Mouse (Mus musculus): ENCODE data around the gene Vapa. TPM values are rescaled to one million over a fixed set of nuclear protein-coding genes. Genes with fewer than 3 reads are reported as not detected.
"Not testable (repeated sequence)": the region's sequence is repeated elsewhere in the genome, so short reads cannot be mapped to it uniquely, and the experiment has no call there.

Gene Vapa
- polyA plus RNA-seq, 1 experiment from 2014 or later, result 174 TPM

- Histone ChIP-seq H3K4me2 (ENCODE audit: low read depth, low read length) (no peak overlapping the region), H3K9me3 (ENCODE audit: control insufficient read depth, low read length) (no peaks in the 10 kb centered on the region), H3K36me3 (ENCODE audit: control insufficient read depth, insufficient read depth, low read length) (no peaks in the 10 kb centered on the region), H3K4me3 (ENCODE audit: low read length) (no peak overlapping the region), H3K9ac (ENCODE audit: low read length) (no peak overlapping the region), H3K27me3 (ENCODE audit: control insufficient read depth, insufficient read depth, low read depth, low read length) (no peaks in the 10 kb centered on the region), H3K4me1 (replicated peaks; ENCODE audit: control insufficient read depth, insufficient read depth, low read length) (no peaks in the 10 kb centered on the region), H3K27ac (ENCODE audit: low read length) (no peak overlapping the region)
- ATAC-seq (ENCODE audit: low read depth), result no peak
- WGBS, result 65% methylated on average over 6 of the region's 6 CpGs
Observed at GRCm38 (mm10) chr17:65629943-65630342, 16.6 kb upstream of the Vapa start.

GRCm38 (mm10) chr17:65628823-65629532 lies 15.6 kb upstream of the Vapa start:
- not testable (repeated sequence) for H3K4me1 ChIP-seq (replicated peaks; ENCODE audit: control insufficient read depth, insufficient read depth, low read length); H3K4me2 ChIP-seq (ENCODE audit: low read depth, low read length); H3K4me3 ChIP-seq (ENCODE audit: low read length); H3K36me3 ChIP-seq (ENCODE audit: control insufficient read depth, insufficient read depth, low read length); H3K27ac ChIP-seq (ENCODE audit: low read length); H3K9me3 ChIP-seq (ENCODE audit: control insufficient read depth, low read length); H3K9ac ChIP-seq (ENCODE audit: low read length); ATAC-seq (ENCODE audit: low read depth); H3K27me3 ChIP-seq (ENCODE audit: control insufficient read depth, insufficient read depth, low read depth, low read length)
- 63% methylated on average over 13 of the region's 13 CpGs for WGBS

GRCm38 (mm10) chr17:65626301-65626700 lies 12.9 kb upstream of the Vapa start:
- Histone ChIP-seq H3K4me1 (replicated peaks; ENCODE audit: control insufficient read depth, insufficient read depth, low read length) (no peaks in the 10 kb centered on the region), H3K27me3 (ENCODE audit: control insufficient read depth, insufficient read depth, low read depth, low read length) (no peaks in the 10 kb centered on the region), H3K9me3 (ENCODE audit: control insufficient read depth, low read length) (no peaks in the 10 kb centered on the region; the same call in 1 of the 2 replicates), H3K27ac (ENCODE audit: low read length) (no peak overlapping the region), H3K4me3 (ENCODE audit: low read length) (no peak overlapping the region), H3K9ac (ENCODE audit: low read length) (no peak overlapping the region), H3K4me2 (ENCODE audit: low read depth, low read length) (no peak overlapping the region), H3K36me3 (ENCODE audit: control insufficient read depth, insufficient read depth, low read length) (no peaks in the 10 kb centered on the region)
- no peak for ATAC-seq (ENCODE audit: low read depth)
- 87% methylated on average over 6 of the region's 6 CpGs for WGBS

- no peak for ATAC-seq (ENCODE audit: low read depth)
- Histone ChIP-seq H3K4me1 (replicated peaks; ENCODE audit: control insufficient read depth, insufficient read depth, low read length) (no peaks in the 10 kb centered on the region), H3K4me3 (ENCODE audit: low read length) (no peak overlapping the region), H3K36me3 (ENCODE audit: control insufficient read depth, insufficient read depth, low read length) (no peaks in the 10 kb centered on the region), H3K27ac (ENCODE audit: low read length) (no peak overlapping the region), H3K27me3 (ENCODE audit: control insufficient read depth, insufficient read depth, low read depth, low read length) (no peaks in the 10 kb centered on the region), H3K9me3 (ENCODE audit: control insufficient read depth, low read length) (no peaks in the 10 kb centered on the region; the same call in 1 of the 2 replicates), H3K4me2 (ENCODE audit: low read depth, low read length) (no peak overlapping the region), H3K9ac (ENCODE audit: low read length) (no peak overlapping the region)
- 77% methylated on average over 6 of the region's 6 CpGs for WGBS
Observed at GRCm38 (mm10) chr17:65625563-65625962, 12.2 kb upstream of the Vapa start.

GRCm38 (mm10) chr17:65623130-65623529 lies 9.8 kb upstream of the Vapa start:
- H3K4me1 ChIP-seq (replicated peaks; ENCODE audit: control insufficient read depth, insufficient read depth, low read length), result no peaks in the 10 kb centered on the region
- no peak overlapping the region for H3K27ac ChIP-seq (ENCODE audit: low read length)
- no peaks in the 10 kb centered on the region; the same call in 1 of the 2 replicates for H3K9me3 ChIP-seq (ENCODE audit: control insufficient read depth, low read length)
- H3K9ac ChIP-seq (ENCODE audit: low read length), result no peak overlapping the region
- no peak overlapping the region for H3K4me2 ChIP-seq (ENCODE audit: low read depth, low read length)
- H3K36me3 ChIP-seq (ENCODE audit: control insufficient read depth, insufficient read depth, low read length), result no peaks in the 10 kb centered on the region
- ATAC-seq (ENCODE audit: low read depth), result no peak
- H3K27me3 ChIP-seq (ENCODE audit: control insufficient read depth, insufficient read depth, low read depth, low read length), result no peaks in the 10 kb centered on the region
- H3K4me3 ChIP-seq (ENCODE audit: low read length), result no peak overlapping the region

GRCm38 (mm10) chr17:65618431-65618830 lies 5.1 kb upstream of the Vapa start:
- H3K4me3 ChIP-seq (ENCODE audit: low read length), result no peak overlapping the region
- no peaks in the 10 kb centered on the region for H3K27me3 ChIP-seq (ENCODE audit: control insufficient read depth, insufficient read depth, low read depth, low read length)
- H3K4me1 ChIP-seq (replicated peaks; ENCODE audit: control insufficient read depth, insufficient read depth, low read length), result no peaks in the 10 kb centered on the region
- no peaks in the 10 kb centered on the region for H3K36me3 ChIP-seq (ENCODE audit: control insufficient read depth, insufficient read depth, low read length)
- H3K4me2 ChIP-seq (ENCODE audit: low read depth, low read length), result no peak overlapping the region
- no peak overlapping the region for H3K27ac ChIP-seq (ENCODE audit: low read length)
- WGBS, result 86% methylated on average over 2 of the region's 2 CpGs
- no peak for ATAC-seq (ENCODE audit: low read depth)
- no peak overlapping the region for H3K9ac ChIP-seq (ENCODE audit: low read length)
- no peaks in the 10 kb centered on the region for H3K9me3 ChIP-seq (ENCODE audit: control insufficient read depth, low read length)

- 38% methylated on average over 3 of the region's 3 CpGs for WGBS
- H3K9ac ChIP-seq (ENCODE audit: low read length), result no peak overlapping the region
- no peaks in the 10 kb centered on the region for H3K36me3 ChIP-seq (ENCODE audit: control insufficient read depth, insufficient read depth, low read length)
- no peak for ATAC-seq (ENCODE audit: low read depth)
- no peak overlapping the region for H3K4me3 ChIP-seq (ENCODE audit: low read length)
- H3K27me3 ChIP-seq (ENCODE audit: control insufficient read depth, insufficient read depth, low read depth, low read length), result no peaks in the 10 kb centered on the region
- no peak overlapping the region for H3K4me2 ChIP-seq (ENCODE audit: low read depth, low read length)
- H3K27ac ChIP-seq (ENCODE audit: low read length), result no peak overlapping the region
- no peaks in the 10 kb centered on the region for H3K9me3 ChIP-seq (ENCODE audit: control insufficient read depth, low read length)
- peaks cover 5% of the 10 kb centered on the region; the same call in 1 of the 2 replicates for H3K4me1 ChIP-seq (replicated peaks; ENCODE audit: control insufficient read depth, insufficient read depth, low read length)
Observed at GRCm38 (mm10) chr17:65615678-65616077, 2.3 kb upstream of the Vapa start.

GRCm38 (mm10) chr17:65614431-65614830 lies 1.1 kb upstream of the Vapa start:
- Histone ChIP-seq H3K4me2 (ENCODE audit: low read depth, low read length) (peak overlapping the region; percentile 78), H3K36me3 (ENCODE audit: control insufficient read depth, insufficient read depth, low read length) (0 out of 2 replicates have a peak, but pooled peaks cover under 1% of the 10 kb centered on the region), H3K4me3 (ENCODE audit: low read length) (peak overlapping the region; percentile 66), H3K9me3 (ENCODE audit: control insufficient read depth, low read length) (no peaks in the 10 kb centered on the region), H3K27ac (ENCODE audit: low read length) (peak overlapping the region; percentile 100), H3K27me3 (ENCODE audit: control insufficient read depth, insufficient read depth, low read depth, low read length) (no peaks in the 10 kb centered on the region), H3K9ac (ENCODE audit: low read length) (peak overlapping the region; percentile 99), H3K4me1 (replicated peaks; ENCODE audit: control insufficient read depth, insufficient read depth, low read length) (peaks cover 13% of the 10 kb centered on the region)
- ATAC-seq (ENCODE audit: low read depth), result no peak
- WGBS, result 0% methylated on average over 9 of the region's 9 CpGs

- Histone ChIP-seq H3K36me3 (ENCODE audit: control insufficient read depth, insufficient read depth, low read length) (0 out of 2 replicates have a peak, but pooled peaks cover 3% of the 10 kb centered on the region), H3K4me3 (ENCODE audit: low read length) (peak overlapping the region; percentile 66), H3K4me2 (ENCODE audit: low read depth, low read length) (peak overlapping the region; percentile 75), H3K9ac (ENCODE audit: low read length) (peak overlapping the region; percentile 99), H3K27ac (ENCODE audit: low read length) (peak overlapping the region; percentile 100), H3K4me1 (replicated peaks; ENCODE audit: control insufficient read depth, insufficient read depth, low read length) (peaks cover 22% of the 10 kb centered on the region), H3K27me3 (ENCODE audit: control insufficient read depth, insufficient read depth, low read depth, low read length) (no peaks in the 10 kb centered on the region), H3K9me3 (ENCODE audit: control insufficient read depth, low read length) (no peaks in the 10 kb centered on the region)
- WGBS, result 1% methylated on average over 15 of the region's 42 CpGs
- ATAC-seq (ENCODE audit: low read depth), result peak; percentile 51
Observed at GRCm38 (mm10) chr17:65613142-65613462, 253 bp downstream of the Vapa start.

All from lung, embryonic 16.5 days (tissue).